Mouse (Mus musculus): Measurements from ENCODE around the gene Ms4a10.

- TF ChIP-seq CTCF (IDR thresholded peaks at IDR 0.05; ENCODE audit: low read depth) = no peak
- no peak for TF ChIP-seq EP300 (IDR thresholded peaks at IDR 0.05; ENCODE audit: low read depth)
Measured at GRCm38 (mm10) chr19:10985889-10986288, 11.4 kb upstream of the Ms4a10 start.
